Comparison of ENCODE assay signal across 11 mouse cellular contexts in the genomic region with DNA sequence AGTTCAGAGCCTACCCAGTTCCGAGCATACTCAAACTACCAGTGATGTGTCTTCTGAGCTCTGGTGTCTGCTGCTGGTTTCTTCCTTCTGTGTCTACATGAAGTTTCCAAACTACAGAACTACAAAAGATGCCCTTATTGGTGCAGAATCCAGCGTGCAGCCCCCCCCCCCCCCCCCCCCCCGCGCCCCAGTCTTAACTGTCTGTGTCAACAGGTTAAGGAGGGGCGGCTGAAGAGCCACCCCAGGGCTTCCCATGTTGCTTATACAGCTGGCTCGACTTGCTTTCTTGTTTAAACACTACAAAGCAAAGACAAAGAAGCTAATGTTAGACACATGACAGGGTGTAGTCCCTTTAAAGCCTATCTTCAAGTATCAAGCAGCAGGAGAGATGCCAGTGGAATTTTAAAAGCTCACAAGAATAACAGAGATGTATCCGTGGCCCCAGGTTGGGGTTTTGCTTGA.
DNase-seq lines count a peak whose midpoint lies in the region; ATAC-seq lines count a peak whose summit lies in the region.
"Had no signal": no experiment of that assay in that cellular context is flagged by ENCODE, and none has a peak within 500 bp of the region (broad histone marks: within the 10 kb centered on the region; RNA-seq: fewer than 3 reads in every experiment).

No protein-coding gene starts in this region.

- H3K27ac ChIP-seq in lung, embryonic 16.5 days (ENCODE audit: low read length): peak overlapping the region; percentile 22; the same call in 1 of the 2 replicates
- 0 out of 2 replicates have a peak overlapping the region, but pooled peaks have one; percentile 13 for H3K27ac ChIP-seq in embryonic facial prominence, embryonic 12.5 days
- H3K27ac ChIP-seq in hindbrain, embryonic 11.5 days (ENCODE audit: low read depth, low read length): no peak overlapping the region
- H3K27ac ChIP-seq: macrophage had no signal

- no peak overlapping the region for H3K4me2 ChIP-seq in lung, embryonic 16.5 days (ENCODE audit: low read depth, low read length)
- no peak overlapping the region for H3K4me2 ChIP-seq in embryonic facial prominence, embryonic 12.5 days (replicated peaks)
- no peak overlapping the region; the same call in 1 of the 2 replicates for H3K4me2 ChIP-seq in hindbrain, embryonic 11.5 days (replicated peaks; ENCODE audit: low read depth, low read length)

- no peaks in the 10 kb centered on the region for H3K36me3 ChIP-seq in lung, embryonic 16.5 days (ENCODE audit: control insufficient read depth, insufficient read depth, low read length)
- H3K36me3 ChIP-seq in embryonic facial prominence, embryonic 12.5 days: no peaks in the 10 kb centered on the region
- H3K36me3 ChIP-seq in hindbrain, embryonic 11.5 days (ENCODE audit: control insufficient read depth, insufficient read depth, low read length): no peaks in the 10 kb centered on the region

- WGBS in lung, embryonic 16.5 days: 16% methylated on average over 5 of the region's 7 CpGs
- WGBS in embryonic facial prominence, embryonic 12.5 days: 9% methylated on average over 6 of the region's 7 CpGs
- 7% methylated on average over 5 of the region's 7 CpGs for WGBS in hindbrain, embryonic 11.5 days

- H3K27me3 ChIP-seq in lung, embryonic 16.5 days (ENCODE audit: control insufficient read depth, insufficient read depth, low read depth, low read length): no peaks in the 10 kb centered on the region
- H3K27me3 ChIP-seq in embryonic facial prominence, embryonic 12.5 days: no peaks in the 10 kb centered on the region
- H3K27me3 ChIP-seq in hindbrain, embryonic 11.5 days (ENCODE audit: control insufficient read depth, insufficient read depth, low read length): no peaks in the 10 kb centered on the region

- DNase-seq in lung, postnatal 14 days: no peak
- DNase-seq in hindbrain, embryonic 11.5 days (ENCODE audit: low spot score): no peak
- DNase-seq in neural tube, embryonic 10.5 days (ENCODE audit: extremely low spot score, low spot score): peak; percentile 48
- no peak for DNase-seq in testis, postnatal 10 days (ENCODE audit: low spot score)
- DNase-seq: cerebellum, adult 11 months; layer of hippocampus, adult 9-11 months; right cerebral cortex, postnatal 14 days had no signal

- no peaks in the 10 kb centered on the region for H3K9me3 ChIP-seq in lung, embryonic 16.5 days (ENCODE audit: control insufficient read depth, low read length)
- no peaks in the 10 kb centered on the region for H3K9me3 ChIP-seq in embryonic facial prominence, embryonic 12.5 days
- H3K9me3 ChIP-seq in hindbrain, embryonic 11.5 days (ENCODE audit: control insufficient read depth, low read length): no peaks in the 10 kb centered on the region

- H3K4me3 ChIP-seq in lung, embryonic 16.5 days (ENCODE audit: low read length): no peak overlapping the region
- no peak overlapping the region for H3K4me3 ChIP-seq in embryonic facial prominence, embryonic 12.5 days
- H3K4me3 ChIP-seq in hindbrain, embryonic 11.5 days (ENCODE audit: low read depth, low read length): no peak overlapping the region

- H3K9ac ChIP-seq in lung, embryonic 16.5 days (ENCODE audit: low read length): no peak overlapping the region
- no peak overlapping the region for H3K9ac ChIP-seq in embryonic facial prominence, embryonic 12.5 days
- H3K9ac ChIP-seq in hindbrain, embryonic 11.5 days (ENCODE audit: low read depth, low read length): no peak overlapping the region

- peaks cover 11% of the 10 kb centered on the region for H3K4me1 ChIP-seq in lung, embryonic 16.5 days (replicated peaks; ENCODE audit: control insufficient read depth, insufficient read depth, low read length)
- peaks cover 11% of the 10 kb centered on the region for H3K4me1 ChIP-seq in embryonic facial prominence, embryonic 12.5 days
- peaks cover 6% of the 10 kb centered on the region for H3K4me1 ChIP-seq in hindbrain, embryonic 11.5 days (replicated peaks; ENCODE audit: control insufficient read depth, insufficient read depth, low read length)

- no peak for ATAC-seq in lung, embryonic 16.5 days (ENCODE audit: low read depth)
- ATAC-seq in embryonic facial prominence, embryonic 12.5 days (ENCODE audit: insufficient number of reproducible peaks, insufficient read depth, low FRiP score, low TSS enrichment): 0 out of 2 replicates have a peak, but pooled peaks have one; percentile 47
- ATAC-seq in hindbrain, embryonic 11.5 days (ENCODE audit: low FRiP score): peak; percentile 58
- ATAC-seq in megakaryocyte, adult 5-6 weeks (ENCODE audit: poor library complexity, severe bottlenecking): no peak

Comparison
In these comparisons a context has a peak if more than half of its experiments do, and no peak if none do; other contexts are left out.
1. ATAC-seq: peak in embryonic facial prominence, embryonic 12.5 days (single experiment) and hindbrain, embryonic 11.5 days (single experiment); none in lung, embryonic 16.5 days (single experiment) and megakaryocyte, adult 5-6 weeks (single experiment).